8 mouse cellular contexts compared by ENCODE assay signal in genomic region chr19:37529975-37530515, GRCm38 (mm10). TPM values are rescaled to one million over a fixed set of nuclear protein-coding genes. Genes with fewer than 3 reads are reported as not detected.
A peak's percentile ranks its signal among the peaks of the same experiment; 100 is the strongest.
DNase-seq lines count a peak whose midpoint lies in the region; ATAC-seq and TF ChIP-seq lines count a peak whose summit lies in the region.

No protein-coding gene starts in this region.

- DNase-seq in hindbrain, embryonic 14.5 days (ENCODE audit: low spot score): peak; percentile 84
- peak; percentile 67 for DNase-seq in CD4-positive helper T cell, adult 2 months (ENCODE audit: low read depth, low spot score)
- peak; percentile 66 for DNase-seq in MEL-GATA-1-ER (ENCODE audit: extremely low read depth, low read depth)
- DNase-seq in embryo, embryonic 9.5 days (ENCODE audit: extremely low spot score): peak; percentile 18
- DNase-seq in liver, adult 2 months (ENCODE audit: extremely low read depth, low read depth, low spot score): no peak
- peak; percentile 32 for DNase-seq in retina, adult 2 months (ENCODE audit: low read depth, low spot score)
- no peak for DNase-seq in urinary bladder, postnatal 25 days (ENCODE audit: low spot score)

- no peaks in the 10 kb centered on the region for H3K36me3 ChIP-seq in hindbrain, embryonic 14.5 days (replicated peaks; ENCODE audit: control insufficient read depth, insufficient read depth)
- no peaks in the 10 kb centered on the region for H3K36me3 ChIP-seq in hindbrain, embryonic 16.5 days (ENCODE audit: control insufficient read depth, insufficient read depth, low read length)
- no peaks in the 10 kb centered on the region for H3K36me3 ChIP-seq in liver, adult 2 months (ENCODE audit: control insufficient read depth, insufficient read depth, low read length)

- no peak overlapping the region for H3K9ac ChIP-seq in hindbrain, embryonic 14.5 days
- no peak overlapping the region for H3K9ac ChIP-seq in hindbrain, embryonic 16.5 days (ENCODE audit: low read depth, low read length)
- no peak overlapping the region for H3K9ac ChIP-seq in liver, adult 2 months (ENCODE audit: low read depth, low read length)

- 50% methylated on average over 7 of the region's 7 CpGs for WGBS in hindbrain, embryonic 14.5 days
- 36% methylated on average over 7 of the region's 7 CpGs for WGBS in hindbrain, embryonic 16.5 days
- WGBS in liver, adult 2 months: 21% methylated on average over 7 of the region's 7 CpGs

- no peak overlapping the region for H3K4me3 ChIP-seq in hindbrain, embryonic 14.5 days (replicated peaks; ENCODE audit: low read length)
- no peak overlapping the region for H3K4me3 ChIP-seq in hindbrain, embryonic 16.5 days (ENCODE audit: low read length)
- no peak overlapping the region for H3K4me3 ChIP-seq in liver, adult 2 months (ENCODE audit: insufficient read depth, low read depth, low read length)

- peak; percentile 33 for TF ChIP-seq CTCF in liver, adult 2 months (IDR thresholded peaks at IDR 0.05; ENCODE audit: low read depth, low read length)

- no peak for ATAC-seq in hindbrain, embryonic 14.5 days (ENCODE audit: low FRiP score)
- ATAC-seq in hindbrain, embryonic 16.5 days: no peak; the same call in 1 of the 2 replicates

- H3K27ac ChIP-seq in hindbrain, embryonic 14.5 days: no peak overlapping the region
- H3K27ac ChIP-seq in hindbrain, embryonic 16.5 days (ENCODE audit: low read depth, low read length): no peak overlapping the region
- H3K27ac ChIP-seq in liver, adult 2 months (replicated peaks; ENCODE audit: insufficient read depth, low read depth, low read length): no peak overlapping the region

- no peak for TF ChIP-seq POLR2A in liver, adult 2 months (IDR thresholded peaks at IDR 0.05; ENCODE audit: extremely low read depth, insufficient read depth, low read length)

- H3K27me3 ChIP-seq in hindbrain, embryonic 14.5 days (ENCODE audit: control insufficient read depth, insufficient read depth, low read length): peaks cover 8% of the 10 kb centered on the region; the same call in 1 of the 2 replicates
- peaks cover 3% of the 10 kb centered on the region; the same call in 1 of the 2 replicates for H3K27me3 ChIP-seq in hindbrain, embryonic 16.5 days (replicated peaks; ENCODE audit: control insufficient read depth, insufficient read depth, low read length)
- H3K27me3 ChIP-seq in liver, adult 2 months (ENCODE audit: control insufficient read depth, insufficient read depth, low read length): no peaks in the 10 kb centered on the region; the same call in 1 of the 2 replicates

- no peaks in the 10 kb centered on the region for H3K9me3 ChIP-seq in hindbrain, embryonic 14.5 days (ENCODE audit: control insufficient read depth, low read length)
- H3K9me3 ChIP-seq in hindbrain, embryonic 16.5 days (ENCODE audit: control insufficient read depth, low read length): no peaks in the 10 kb centered on the region

- no peaks in the 10 kb centered on the region for H3K79me2 ChIP-seq in liver, adult 2 months (ENCODE audit: control insufficient read depth, insufficient read depth, low read length)

- H3K4me2 ChIP-seq in hindbrain, embryonic 14.5 days (replicated peaks): no peak overlapping the region
- H3K4me2 ChIP-seq in hindbrain, embryonic 16.5 days (ENCODE audit: low read length): no peak overlapping the region

- no peaks in the 10 kb centered on the region for H3K4me1 ChIP-seq in hindbrain, embryonic 14.5 days (replicated peaks; ENCODE audit: control insufficient read depth, insufficient read depth, low read length)
- no peaks in the 10 kb centered on the region for H3K4me1 ChIP-seq in hindbrain, embryonic 16.5 days (ENCODE audit: control insufficient read depth, insufficient read depth, low read depth, low read length)
- H3K4me1 ChIP-seq in liver, adult 2 months (ENCODE audit: control insufficient read depth, insufficient read depth, low read length): peaks cover 1% of the 10 kb centered on the region; the same call in 1 of the 2 replicates

RNA-seq across cellular contexts. Expression of gene Exoc6, which starts 20.2 kb away (rescaled TPM):
- polyA plus RNA-seq in hindbrain, embryonic 14.5 days (2014; fragmentation: Nextera tagmentation; extraction: Ambion mirVana): 25.5 and 26.2 TPM in 2 replicates
- 21.7 and 22.5 TPM in 2 replicates for polyA plus RNA-seq in hindbrain, embryonic 16.5 days (2015; fragmentation: Nextera tagmentation; extraction: Ambion mirVana)
- total RNA-seq in liver, adult 2 months (2014; rRNA removed): 18.0 and 21.8 TPM in 2 replicates
- polyA plus RNA-seq in liver, adult 2 months (2012; rRNA removed): 6.4 and 6.7 TPM in 2 replicates

Comparison
In these comparisons a context has a peak if more than half of its experiments do, and no peak if none do; other contexts are left out.
1. DNase-seq: peak in hindbrain, embryonic 14.5 days (single experiment), CD4-positive helper T cell, adult 2 months (single experiment), MEL-GATA-1-ER (single experiment), embryo, embryonic 9.5 days (single experiment) and retina, adult 2 months (single experiment); none in liver, adult 2 months (single experiment) and urinary bladder, postnatal 25 days (single experiment).